Mouse (Mus musculus): ENCODE data around the gene Zc2hc1c. TPM values are rescaled to one million over a fixed set of nuclear protein-coding genes. Genes with fewer than 3 reads are reported as not detected.

Zc2hc1c gene
- polyA plus RNA-seq, 1 experiment, result 1.2 TPM

- TF ChIP-seq CTCF (IDR thresholded peaks at IDR 0.05; ENCODE audit: extremely low read depth, insufficient read depth, low read length) (peak; percentile 99), POLR2A (IDR thresholded peaks at IDR 0.05; ENCODE audit: extremely low read depth, insufficient read depth, low read length) (no peak)
- H3K4me1 ChIP-seq (ENCODE audit: control insufficient read depth, insufficient read depth, low read length), result no peaks in the 10 kb centered on the region
- no peak overlapping the region for H3K4me3 ChIP-seq (ENCODE audit: insufficient read depth, low read length)
- no peak overlapping the region for H3K27ac ChIP-seq (ENCODE audit: insufficient read depth, low read length)
Observed at GRCm38 (mm10) chr12:85305247-85305892, 17.0 kb downstream of the Zc2hc1c start.

GRCm38 (mm10) chr12:85308651-85309050, 20.3 kb downstream of the Zc2hc1c start:
- no peak overlapping the region for H3K27ac ChIP-seq (ENCODE audit: insufficient read depth, low read length)

DNA sequence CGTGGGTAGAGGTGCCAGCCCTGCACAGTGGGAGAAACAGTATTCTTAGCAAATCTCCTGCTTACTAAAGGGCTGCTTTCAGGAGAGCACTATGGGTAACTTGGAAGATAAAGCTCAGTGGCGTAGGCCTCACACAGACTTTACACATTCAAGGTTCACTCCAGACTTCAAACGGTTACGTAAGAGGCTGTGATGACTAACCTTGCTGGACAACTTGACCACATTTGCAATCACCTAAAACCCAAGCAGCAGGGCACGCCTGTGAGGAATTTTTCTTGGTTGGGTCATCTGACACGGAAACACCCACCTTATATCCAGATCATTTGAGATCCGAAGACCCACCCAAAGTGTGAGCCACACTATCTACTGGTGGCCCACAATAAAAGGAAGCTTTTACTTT, 41.8 kb downstream of the Zc2hc1c start:
- Histone ChIP-seq H3K27ac (ENCODE audit: insufficient read depth, low read length) (no peak overlapping the region), H3K4me3 (ENCODE audit: insufficient read depth, low read length) (no peak overlapping the region), H3K4me1 (ENCODE audit: control insufficient read depth, insufficient read depth, low read length) (no peaks in the 10 kb centered on the region)
- TF ChIP-seq CTCF (IDR thresholded peaks at IDR 0.05; ENCODE audit: extremely low read depth, insufficient read depth, low read length), result no peak
- TF ChIP-seq POLR2A (IDR thresholded peaks at IDR 0.05; ENCODE audit: extremely low read depth, insufficient read depth, low read length), result no peak

More at GRCm38 (mm10) chr12:85308651-85309050, 20.3 kb downstream of the Zc2hc1c start:
- Histone ChIP-seq H3K4me3 (ENCODE audit: insufficient read depth, low read length) (no peak overlapping the region), H3K4me1 (ENCODE audit: control insufficient read depth, insufficient read depth, low read length) (no peaks in the 10 kb centered on the region)
- TF ChIP-seq POLR2A (IDR thresholded peaks at IDR 0.05; ENCODE audit: extremely low read depth, insufficient read depth, low read length) (no peak), CTCF (IDR thresholded peaks at IDR 0.05; ENCODE audit: extremely low read depth, insufficient read depth, low read length) (no peak)

DNA sequence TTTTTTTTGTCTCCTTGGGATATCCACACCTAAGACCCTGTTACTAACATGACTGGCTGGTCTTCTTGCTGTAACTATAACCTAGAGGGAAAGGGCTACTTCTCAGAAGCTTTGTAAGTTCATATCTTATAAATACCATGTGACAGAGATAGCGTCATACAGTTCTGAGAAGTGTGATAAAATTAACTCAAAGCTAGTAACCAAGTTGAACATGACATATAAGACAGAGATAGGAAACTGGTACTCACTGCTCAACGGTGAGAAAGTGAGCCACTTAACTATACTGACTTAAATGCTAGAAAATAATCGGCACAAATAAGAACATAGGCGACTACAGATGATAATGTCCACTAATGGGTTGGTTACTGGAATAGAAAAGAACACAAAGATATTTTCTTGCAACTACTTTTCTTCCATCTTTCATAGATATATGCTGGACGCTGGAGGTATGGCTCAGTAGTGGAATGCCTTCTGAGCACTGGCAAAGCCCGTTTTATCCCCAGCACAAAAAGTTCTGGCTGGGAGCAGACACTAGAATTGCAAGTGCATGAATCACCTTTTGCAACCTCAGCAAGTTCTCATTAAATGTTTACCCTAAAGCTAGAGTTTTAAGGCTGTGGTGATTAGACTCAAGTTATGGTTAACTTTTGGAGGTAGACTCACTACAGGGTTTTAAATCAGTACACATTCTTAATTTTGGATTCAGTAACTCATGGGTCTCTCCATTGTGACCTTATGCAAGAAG, 49.3 kb downstream of the Zc2hc1c start:
- Histone ChIP-seq H3K4me1 (ENCODE audit: control insufficient read depth, insufficient read depth, low read length) (no peaks in the 10 kb centered on the region), H3K27ac (ENCODE audit: insufficient read depth, low read length) (no peak overlapping the region), H3K4me3 (ENCODE audit: insufficient read depth, low read length) (no peak overlapping the region; the same call in 1 of the 2 replicates)
- TF ChIP-seq CTCF (IDR thresholded peaks at IDR 0.05; ENCODE audit: extremely low read depth, insufficient read depth, low read length) (no peak), POLR2A (IDR thresholded peaks at IDR 0.05; ENCODE audit: extremely low read depth, insufficient read depth, low read length) (no peak)

DNA sequence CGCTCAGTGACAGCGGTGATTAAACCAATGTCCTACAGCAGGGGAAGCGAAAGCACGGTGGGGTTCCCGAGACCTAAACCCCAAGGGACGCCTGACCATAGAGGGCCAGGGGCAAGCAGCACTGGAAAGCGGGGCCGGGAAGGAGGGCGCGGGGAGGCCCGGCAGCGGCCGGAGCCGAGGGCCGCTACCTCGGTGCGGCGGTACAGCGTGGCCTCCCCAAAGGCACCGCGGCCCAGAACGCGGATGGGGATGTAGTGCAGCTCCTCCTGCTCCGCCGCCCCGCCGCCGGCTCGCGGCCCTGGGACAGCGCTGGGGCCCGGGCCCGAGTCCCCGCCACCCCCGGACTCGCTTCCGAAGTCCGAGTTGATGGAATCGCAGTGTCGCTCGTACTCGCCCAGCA, 50.4 kb downstream of the Zc2hc1c start:
- Histone ChIP-seq H3K27ac (ENCODE audit: insufficient read depth, low read length) (peak overlapping the region; percentile 26; the same call in 1 of the 2 replicates), H3K4me3 (ENCODE audit: insufficient read depth, low read length) (peak overlapping the region; percentile 39), H3K4me1 (ENCODE audit: control insufficient read depth, insufficient read depth, low read length) (no peaks in the 10 kb centered on the region)
- no peak for TF ChIP-seq POLR2A (IDR thresholded peaks at IDR 0.05; ENCODE audit: extremely low read depth, insufficient read depth, low read length)
- no peak for TF ChIP-seq CTCF (IDR thresholded peaks at IDR 0.05; ENCODE audit: extremely low read depth, insufficient read depth, low read length)

DNA sequence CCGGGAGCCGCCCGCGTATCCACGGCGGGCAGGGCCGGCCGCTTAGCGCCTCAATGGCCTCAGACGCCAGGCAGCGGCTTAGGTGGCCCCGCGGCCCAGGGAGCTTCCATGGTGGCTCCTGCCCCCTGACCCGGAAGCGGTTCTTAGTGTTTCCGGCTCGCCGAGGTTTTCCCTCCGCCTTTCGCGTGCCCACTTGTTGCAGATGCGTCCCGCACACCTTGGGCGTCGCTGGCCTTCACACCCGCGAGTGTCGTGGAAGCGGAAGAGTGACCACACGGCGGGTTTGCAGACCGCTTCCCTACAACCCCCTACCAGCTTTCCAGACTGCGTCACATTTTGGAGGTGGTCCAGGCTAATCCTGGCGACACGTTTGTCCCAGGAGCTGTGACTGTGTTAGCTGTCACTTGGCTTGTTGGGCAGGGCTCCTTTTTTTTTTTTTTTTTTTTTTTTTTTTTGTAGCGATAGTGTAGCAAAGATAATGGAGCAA, 50.9 kb downstream of the Zc2hc1c start, which contains the start of gene Nek9:
TSS of gene Nek9 (minus strand) at position 120 of the 487 bp plus-strand sequence.
- peak within 1 kb of the TSS; percentile 26; the same call in 1 of the 2 replicates for H3K27ac ChIP-seq (ENCODE audit: insufficient read depth, low read length)
- no peaks in the 10 kb centered on the region for H3K4me1 ChIP-seq (ENCODE audit: control insufficient read depth, insufficient read depth, low read length)
- peak within 1 kb of the TSS; percentile 39 for H3K4me3 ChIP-seq (ENCODE audit: insufficient read depth, low read length)
- peak; percentile 48; the same call in 1 of the 2 replicates for TF ChIP-seq POLR2A (IDR thresholded peaks at IDR 0.05; ENCODE audit: extremely low read depth, insufficient read depth, low read length)
- no peak for TF ChIP-seq CTCF (IDR thresholded peaks at IDR 0.05; ENCODE audit: extremely low read depth, insufficient read depth, low read length)

DNA sequence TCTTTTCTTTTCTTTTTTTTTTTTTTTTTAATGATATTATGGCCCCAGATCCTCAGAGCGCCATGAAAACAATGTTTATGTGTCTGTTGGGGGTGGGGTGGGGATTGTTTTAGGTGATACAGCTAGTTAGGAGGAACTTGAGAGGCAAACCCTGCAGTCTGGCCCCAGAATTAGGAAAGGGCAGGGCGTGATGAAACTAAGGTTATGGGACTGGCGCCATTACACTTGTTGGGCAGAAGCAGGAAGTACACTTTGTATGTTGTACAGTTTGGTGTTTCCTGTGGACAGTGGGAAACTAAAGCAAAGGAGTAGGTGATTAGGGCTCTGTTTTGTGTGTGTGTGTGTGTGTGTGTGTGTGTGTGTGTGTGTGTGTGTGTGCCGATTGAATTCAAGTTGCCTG, 51.6 kb downstream of the Zc2hc1c start:
- no peak overlapping the region; the same call in 1 of the 2 replicates for H3K4me3 ChIP-seq (ENCODE audit: insufficient read depth, low read length)
- TF ChIP-seq POLR2A (IDR thresholded peaks at IDR 0.05; ENCODE audit: extremely low read depth, insufficient read depth, low read length) (no peak), CTCF (IDR thresholded peaks at IDR 0.05; ENCODE audit: extremely low read depth, insufficient read depth, low read length) (no peak)

DNA sequence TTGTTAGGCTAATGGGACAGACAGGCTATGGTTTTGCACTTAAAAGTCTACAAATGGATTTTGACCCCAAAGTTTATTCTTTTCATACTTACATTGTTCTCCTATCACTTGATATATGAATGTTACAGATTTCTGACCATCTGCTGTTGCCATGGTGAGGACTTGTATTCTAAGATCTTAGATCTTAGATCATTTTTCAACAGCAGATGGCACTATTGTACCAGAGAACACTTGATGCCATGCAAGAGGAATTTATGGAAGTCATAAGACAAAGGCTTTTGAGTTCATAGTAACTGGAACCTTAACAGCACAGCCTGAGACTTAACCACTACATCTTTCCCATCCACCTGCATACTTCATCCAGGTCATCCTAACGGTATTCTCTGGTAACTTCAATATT, 52.7 kb downstream of the Zc2hc1c start:
- H3K27ac ChIP-seq (ENCODE audit: insufficient read depth, low read length), result no peak overlapping the region
- TF ChIP-seq POLR2A (IDR thresholded peaks at IDR 0.05; ENCODE audit: extremely low read depth, insufficient read depth, low read length) (no peak), CTCF (IDR thresholded peaks at IDR 0.05; ENCODE audit: extremely low read depth, insufficient read depth, low read length) (no peak)
- no peaks in the 10 kb centered on the region for H3K4me1 ChIP-seq (ENCODE audit: control insufficient read depth, insufficient read depth, low read length)
- H3K4me3 ChIP-seq (ENCODE audit: insufficient read depth, low read length), result no peak overlapping the region

More for the DNA sequence above, 51.6 kb downstream of the Zc2hc1c start:
- H3K27ac ChIP-seq (ENCODE audit: insufficient read depth, low read length), result no peak overlapping the region
- H3K4me1 ChIP-seq (ENCODE audit: control insufficient read depth, insufficient read depth, low read length), result no peaks in the 10 kb centered on the region

GRCm38 (mm10) chr12:85342310-85342709, 53.9 kb downstream of the Zc2hc1c start:
- H3K4me3 ChIP-seq (ENCODE audit: insufficient read depth, low read length), result no peak overlapping the region
- no peak for TF ChIP-seq CTCF (IDR thresholded peaks at IDR 0.05; ENCODE audit: extremely low read depth, insufficient read depth, low read length)
- TF ChIP-seq POLR2A (IDR thresholded peaks at IDR 0.05; ENCODE audit: extremely low read depth, insufficient read depth, low read length), result no peak
- no peak overlapping the region for H3K27ac ChIP-seq (ENCODE audit: insufficient read depth, low read length)

More at GRCm38 (mm10) chr12:85342310-85342709, 53.9 kb downstream of the Zc2hc1c start:
- H3K4me1 ChIP-seq (ENCODE audit: control insufficient read depth, insufficient read depth, low read length), result no peaks in the 10 kb centered on the region
